Mouse (Mus musculus) brain, embryonic 14.5 days (tissue): Measurements from ENCODE around the gene Ablim1.

Experiments used
- CTCF ChIP-seq: fragments of 200-500 bp; IDR thresholded peaks from 2 replicates; pipeline ENCODE4 v1.5.1; 2012; ENCODE audit warnings: inconsistent platforms, mild to moderate bottlenecking, moderate library complexity, borderline replicate concordance; ENCODE audit not compliant: insufficient read depth, insufficient read length; ENCODE audit errors: extremely low read depth
- POLR2A ChIP-seq: fragments of 200-500 bp; IDR thresholded peaks from 2 replicates; pipeline ENCODE4 v1.6.1; 2012; ENCODE audit warnings: mild to moderate bottlenecking, inconsistent platforms, borderline replicate concordance; ENCODE audit not compliant: poor library complexity, insufficient read depth, insufficient read length, severe bottlenecking; ENCODE audit errors: extremely low read depth

- TF ChIP-seq POLR2A: no peak
- TF ChIP-seq CTCF: no peak
These were observed 112.2 kb downstream of the Ablim1 start for GRCm38 (mm10) chr19:57202554-57202953.
